Mouse (Mus musculus) forebrain, embryonic 15.5 days (tissue): Measurements from ENCODE around the gene Adam19. TPM values are rescaled to one million over a fixed set of nuclear protein-coding genes. Genes with fewer than 3 reads are reported as not detected.
A peak's percentile ranks its signal among the peaks of the same experiment; 100 is the strongest.

ENCODE experiments used
- ATAC-seq: fragments of 200-750 bp; cut with Nextera tagmentation; replicated peaks from 2 replicates; pipeline ENCODE4 v1.8.0; 2017; ENCODE audit warnings: mild to moderate bottlenecking, moderate TSS enrichment, moderate library complexity
- H3K27ac ChIP-seq: fragments of 300-500 bp; sonication (generic); replicated peaks from 2 replicates; pipeline ENCODE4 v1.5.1; 2015; ENCODE audit warnings: mild to moderate bottlenecking, inconsistent platforms
- H3K27me3 ChIP-seq: fragments of 300-500 bp; sonication (generic); 2 replicates; pipeline ENCODE4 v1.6.1; 2015; ENCODE audit warnings: inconsistent platforms
- H3K36me3 ChIP-seq: fragments of 300-500 bp; sonication (generic); 2 replicates; pipeline ENCODE4 v1.6.1; 2015; ENCODE audit warnings: mild to moderate bottlenecking, inconsistent platforms
- H3K4me1 ChIP-seq: fragments of 300-500 bp; sonication (generic); 2 replicates; pipeline ENCODE4 v1.6.1; 2015; ENCODE audit warnings: inconsistent platforms
- H3K4me2 ChIP-seq: fragments of 300-500 bp; sonication (generic); replicated peaks from 2 replicates; pipeline ENCODE4 v1.6.1; 2015; ENCODE audit warnings: mild to moderate bottlenecking, inconsistent platforms
- H3K4me3 ChIP-seq: fragments of 300-500 bp; sonication (generic); 2 replicates; pipeline ENCODE4 v1.5.1; 2015; ENCODE audit warnings: mild to moderate bottlenecking, inconsistent platforms
- H3K9ac ChIP-seq: fragments of 300-500 bp; sonication (generic); replicated peaks from 2 replicates; pipeline ENCODE4 v1.6.1; 2015; ENCODE audit warnings: mild to moderate bottlenecking, inconsistent platforms
- H3K9me3 ChIP-seq: fragments of 300-500 bp; sonication (generic); 2 replicates; pipeline ENCODE4 v1.6.1; 2016; ENCODE audit warnings: inconsistent platforms
- WGBS: fragments of 180-500 bp; shearing (Covaris S2); methylation state at CpG from one replicate; pipeline ENCODE4 v1.1.7; 2015; ENCODE audit warnings: mixed read lengths; 5-methylcytosine and 5-hydroxymethylcytosine counted together
- polyA plus RNA-seq: library from polyadenylated mRNA; unstranded; fragments of >200 nt; fragmentation: Nextera tagmentation; extraction: Ambion mirVana; gene quantifications from 2 replicates; pipeline ENCODE4 v1.2.1, GENCODE M21; 2015

The Adam19 gene
- polyA plus RNA-seq, 1 experiment from 2014 or later, result 8.5 TPM

DNA sequence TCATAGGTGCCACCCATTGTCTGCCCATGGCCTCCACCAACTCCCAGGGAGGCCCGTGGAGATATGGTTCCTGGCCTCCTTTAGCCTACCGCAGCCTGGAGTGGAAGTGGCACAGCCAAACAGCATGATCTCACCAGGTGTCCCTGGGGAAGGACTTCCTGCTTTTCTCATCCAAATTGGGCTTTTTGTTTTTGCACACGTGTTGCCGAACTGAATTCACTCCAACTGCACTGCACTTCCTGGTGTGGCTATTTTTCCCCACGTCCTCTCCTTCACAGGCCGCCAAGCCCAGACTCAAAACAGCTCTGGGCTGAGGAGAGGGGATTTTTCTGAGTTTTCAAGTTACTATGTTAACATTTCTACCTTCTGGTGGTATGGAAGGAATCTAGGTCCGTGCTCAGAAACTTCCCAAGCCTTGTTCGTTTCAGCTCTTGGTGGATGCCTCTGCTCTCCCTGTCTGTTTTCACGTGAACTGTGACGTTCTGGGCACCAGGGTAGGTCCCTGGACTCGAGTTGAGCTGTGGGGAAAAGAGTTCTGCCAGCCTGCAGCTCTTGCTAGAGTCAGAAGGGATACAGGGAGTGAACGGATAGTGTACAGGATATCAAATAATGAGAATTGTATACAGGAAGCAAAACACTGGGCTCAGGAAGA lies 13.1 kb downstream of the Adam19 start:
- Histone ChIP-seq H3K27ac (peak overlapping the region; percentile 55), H3K9me3 (no peaks in the 10 kb centered on the region), H3K9ac (no peak overlapping the region), H3K36me3 (no peaks in the 10 kb centered on the region), H3K4me2 (no peak overlapping the region), H3K27me3 (no peaks in the 10 kb centered on the region), H3K4me1 (peaks cover 36% of the 10 kb centered on the region), H3K4me3 (no peak overlapping the region)
- no peak for ATAC-seq
- WGBS, result 34% methylated on average over 12 of the region's 12 CpGs

DNA sequence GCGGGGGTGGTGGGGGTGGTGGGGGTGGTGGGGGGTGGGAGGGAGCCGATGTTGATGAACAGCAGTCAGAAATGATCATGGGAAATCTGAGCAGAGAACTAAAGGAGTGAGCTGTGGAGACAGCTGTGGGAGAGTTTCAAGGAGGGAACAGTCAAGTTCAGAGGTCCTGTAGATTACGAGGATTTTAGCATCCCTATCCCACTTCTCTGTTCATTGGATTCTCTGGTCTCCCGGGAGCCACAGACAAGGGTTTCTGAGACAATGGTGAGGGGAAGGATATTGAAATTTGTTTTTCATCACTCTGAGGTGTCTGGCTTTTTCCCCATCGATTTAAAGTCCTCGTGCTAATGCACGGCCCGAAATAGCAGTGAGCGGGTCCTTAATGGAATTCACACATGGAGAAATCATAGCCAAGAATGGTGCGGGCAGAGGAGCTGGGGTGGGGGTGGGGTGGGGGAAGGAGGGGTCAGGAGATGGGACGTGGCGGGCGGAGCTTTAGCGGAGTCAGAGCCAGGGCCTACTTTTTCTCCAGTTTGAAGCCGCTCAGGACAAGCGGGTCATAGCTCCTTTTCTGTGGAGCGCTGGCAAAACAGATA lies 13.7 kb downstream of the Adam19 start:
- no peak for ATAC-seq
- H3K27ac ChIP-seq, result 0 out of 2 replicates have a peak overlapping the region, but pooled peaks have one; percentile 7

GRCm38 (mm10) chr11:46070161-46070560 lies 14.4 kb downstream of the Adam19 start:
- H3K36me3 ChIP-seq, result no peaks in the 10 kb centered on the region
- H3K4me1 ChIP-seq, result peaks cover 29% of the 10 kb centered on the region
- no peak overlapping the region for H3K4me3 ChIP-seq
- ATAC-seq, result no peak
- no peak overlapping the region for H3K9ac ChIP-seq
- no peak overlapping the region for H3K27ac ChIP-seq
- H3K27me3 ChIP-seq, result no peaks in the 10 kb centered on the region
- WGBS, result 81% methylated on average over 4 of the region's 4 CpGs
- no peaks in the 10 kb centered on the region for H3K9me3 ChIP-seq
- H3K4me2 ChIP-seq, result no peak overlapping the region

More for the DNA sequence above, 13.7 kb downstream of the Adam19 start:
- H3K9me3 ChIP-seq, result no peaks in the 10 kb centered on the region
- WGBS, result 29% methylated on average over 17 of the region's 17 CpGs
- no peak overlapping the region for H3K4me2 ChIP-seq
- H3K36me3 ChIP-seq, result no peaks in the 10 kb centered on the region
- peaks cover 36% of the 10 kb centered on the region for H3K4me1 ChIP-seq
- no peak overlapping the region for H3K9ac ChIP-seq
- H3K4me3 ChIP-seq, result no peak overlapping the region
- no peaks in the 10 kb centered on the region for H3K27me3 ChIP-seq

- no peak overlapping the region for H3K4me2 ChIP-seq
- no peak overlapping the region for H3K4me3 ChIP-seq
- ATAC-seq, result no peak
- no peaks in the 10 kb centered on the region for H3K36me3 ChIP-seq
- no peaks in the 10 kb centered on the region for H3K9me3 ChIP-seq
- WGBS, result 74% methylated on average over 8 of the region's 8 CpGs
- no peak overlapping the region for H3K9ac ChIP-seq
- H3K4me1 ChIP-seq, result peaks cover 23% of the 10 kb centered on the region; the same call in 1 of the 2 replicates
- H3K27ac ChIP-seq, result no peak overlapping the region
- no peaks in the 10 kb centered on the region for H3K27me3 ChIP-seq
Measured at GRCm38 (mm10) chr11:46070789-46071188, 15.0 kb downstream of the Adam19 start.

GRCm38 (mm10) chr11:46072466-46073060 lies 16.8 kb downstream of the Adam19 start:
- no peak overlapping the region for H3K4me3 ChIP-seq
- H3K9me3 ChIP-seq, result no peaks in the 10 kb centered on the region
- H3K27me3 ChIP-seq, result no peaks in the 10 kb centered on the region
- H3K4me1 ChIP-seq, result peaks cover 19% of the 10 kb centered on the region; the same call in 1 of the 2 replicates
- WGBS, result 78% methylated on average over 8 of the region's 8 CpGs
- H3K9ac ChIP-seq, result no peak overlapping the region
- no peaks in the 10 kb centered on the region for H3K36me3 ChIP-seq
- no peak for ATAC-seq
- no peak overlapping the region for H3K27ac ChIP-seq
- no peak overlapping the region for H3K4me2 ChIP-seq

DNA sequence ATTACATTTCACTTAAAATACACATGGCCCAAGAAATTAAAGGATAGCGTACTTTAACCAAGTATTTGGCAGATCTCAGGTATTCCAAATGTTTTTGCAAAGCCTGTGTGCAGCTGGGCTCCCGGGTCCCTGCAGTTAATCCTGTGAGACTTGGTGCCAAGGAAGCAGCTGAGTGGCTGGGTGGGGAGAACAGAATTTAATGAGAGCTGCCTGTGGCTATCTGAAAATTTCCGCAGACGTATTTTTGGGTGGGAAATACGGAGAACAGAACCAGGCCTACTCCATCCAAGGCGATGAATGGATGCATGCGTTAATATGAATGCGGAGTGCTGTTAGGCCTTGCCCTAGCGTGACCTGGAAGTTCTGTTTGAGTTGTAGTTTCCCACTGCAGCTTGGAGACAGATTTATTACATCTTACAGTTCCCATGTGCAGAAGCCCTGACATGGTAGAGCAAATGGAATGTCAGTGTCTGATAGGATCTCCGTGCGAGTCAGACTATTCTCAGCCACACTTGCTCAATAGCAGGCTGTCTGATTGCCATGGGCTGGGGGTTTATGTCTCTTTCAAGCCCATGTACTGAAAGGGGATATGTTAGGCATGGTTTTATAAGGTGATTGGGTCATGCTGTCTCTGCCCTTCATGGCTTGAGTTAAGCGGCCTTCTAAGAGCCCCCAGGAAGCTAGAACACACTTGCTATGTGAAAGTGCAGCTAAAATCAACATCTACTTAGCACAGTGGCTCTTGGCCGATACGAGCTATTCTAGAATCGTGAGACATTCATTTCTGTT lies 17.5 kb downstream of the Adam19 start:
- Histone ChIP-seq H3K4me3 (no peak overlapping the region), H3K4me2 (no peak overlapping the region), H3K9ac (no peak overlapping the region), H3K9me3 (no peaks in the 10 kb centered on the region), H3K27ac (no peak overlapping the region), H3K4me1 (peaks cover 19% of the 10 kb centered on the region; the same call in 1 of the 2 replicates), H3K27me3 (no peaks in the 10 kb centered on the region), H3K36me3 (no peaks in the 10 kb centered on the region)
- WGBS, result 79% methylated on average over 15 of the region's 15 CpGs
- ATAC-seq, result no peak

- Histone ChIP-seq H3K4me2 (no peak overlapping the region), H3K9me3 (no peaks in the 10 kb centered on the region), H3K27me3 (no peaks in the 10 kb centered on the region), H3K36me3 (0 out of 2 replicates have a peak, but pooled peaks cover 2% of the 10 kb centered on the region), H3K27ac (no peak overlapping the region), H3K4me3 (no peak overlapping the region), H3K4me1 (peaks cover 13% of the 10 kb centered on the region; the same call in 1 of the 2 replicates), H3K9ac (no peak overlapping the region)
- ATAC-seq, result no peak
- 77% methylated on average over 17 of the region's 17 CpGs for WGBS
Measured at GRCm38 (mm10) chr11:46073850-46074688, 18.3 kb downstream of the Adam19 start.

GRCm38 (mm10) chr11:46075507-46075906 lies 19.7 kb downstream of the Adam19 start:
- no peak overlapping the region for H3K4me3 ChIP-seq
- ATAC-seq, result no peak
- 0 out of 2 replicates have a peak, but pooled peaks cover 4% of the 10 kb centered on the region for H3K4me1 ChIP-seq
- H3K36me3 ChIP-seq, result 0 out of 2 replicates have a peak, but pooled peaks cover 2% of the 10 kb centered on the region
- no peak overlapping the region for H3K4me2 ChIP-seq
- 93% methylated on average over 3 of the region's 3 CpGs for WGBS
- H3K27me3 ChIP-seq, result no peaks in the 10 kb centered on the region
- no peak overlapping the region for H3K27ac ChIP-seq
- no peaks in the 10 kb centered on the region for H3K9me3 ChIP-seq
- no peak overlapping the region for H3K9ac ChIP-seq

DNA sequence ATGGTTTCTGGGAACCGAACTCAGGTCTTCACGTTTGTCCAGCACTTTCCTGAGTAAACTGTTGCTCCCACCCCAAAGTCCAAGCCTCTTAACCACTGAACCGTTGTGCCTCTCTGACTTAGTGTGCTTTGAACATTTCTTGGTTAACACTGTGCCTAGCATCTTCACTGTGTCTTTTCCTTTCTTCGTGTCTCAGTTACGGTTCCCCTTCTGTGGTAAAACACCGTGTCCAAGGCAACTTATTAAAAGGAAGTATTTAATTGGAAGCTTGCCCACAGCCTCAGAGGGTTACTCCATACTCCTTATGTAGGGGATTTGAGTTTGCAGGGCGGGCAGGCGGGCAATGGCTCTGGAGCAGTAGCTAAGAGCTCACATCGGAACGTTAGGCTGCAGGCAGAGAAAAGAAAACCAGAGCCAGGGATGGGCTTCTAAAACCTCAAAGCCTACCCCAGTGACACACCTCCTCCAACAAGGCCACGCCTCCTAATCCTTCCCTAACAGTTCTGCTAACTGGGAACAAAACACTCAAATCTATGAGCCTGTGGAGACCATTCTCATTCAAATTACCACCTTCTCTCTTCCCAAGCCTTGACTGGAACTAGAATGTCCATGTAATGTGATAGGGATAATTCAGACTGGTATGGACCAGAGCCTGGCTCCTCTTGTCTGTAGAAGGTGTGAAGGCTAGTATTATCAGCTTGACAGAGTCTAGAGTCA lies 20.8 kb downstream of the Adam19 start:
- H3K4me3 ChIP-seq, result no peak overlapping the region
- no peak for ATAC-seq
- no peak overlapping the region for H3K27ac ChIP-seq
- 0 out of 2 replicates have a peak, but pooled peaks cover 2% of the 10 kb centered on the region for H3K36me3 ChIP-seq
- 0 out of 2 replicates have a peak, but pooled peaks cover 4% of the 10 kb centered on the region for H3K4me1 ChIP-seq
- no peaks in the 10 kb centered on the region for H3K27me3 ChIP-seq
- WGBS, result 92% methylated on average over 11 of the region's 11 CpGs
- H3K9me3 ChIP-seq, result no peaks in the 10 kb centered on the region
- no peak overlapping the region for H3K9ac ChIP-seq
- no peak overlapping the region for H3K4me2 ChIP-seq

DNA sequence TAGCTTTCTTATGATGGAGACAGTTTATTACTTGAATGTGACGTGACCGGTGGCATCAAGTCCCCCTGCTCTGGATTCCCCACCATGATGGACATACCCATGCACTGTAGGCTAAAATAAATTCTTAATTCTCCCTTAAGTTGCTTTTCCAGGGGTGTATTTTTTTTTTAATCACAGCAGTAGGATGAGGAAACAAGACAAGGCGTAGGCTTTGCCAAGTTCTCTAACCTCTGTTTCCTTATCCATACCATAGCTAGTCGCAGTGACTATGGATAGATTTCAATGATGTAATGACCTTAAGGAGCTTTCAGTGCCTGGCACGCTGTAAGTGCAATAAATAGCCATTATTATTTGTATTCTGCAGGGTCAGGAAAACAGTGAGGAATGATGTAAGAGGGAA lies 21.5 kb downstream of the Adam19 start:
- ATAC-seq, result no peak
- no peak overlapping the region for H3K4me3 ChIP-seq
- WGBS, result 95% methylated on average over 5 of the region's 5 CpGs

More for the DNA sequence above, 21.5 kb downstream of the Adam19 start:
- Histone ChIP-seq H3K9ac (no peak overlapping the region), H3K27ac (no peak overlapping the region), H3K27me3 (no peaks in the 10 kb centered on the region), H3K36me3 (0 out of 2 replicates have a peak, but pooled peaks cover 2% of the 10 kb centered on the region), H3K4me1 (0 out of 2 replicates have a peak, but pooled peaks cover 4% of the 10 kb centered on the region), H3K9me3 (no peaks in the 10 kb centered on the region), H3K4me2 (no peak overlapping the region)
